Mouse (Mus musculus): ENCODE measurements at regions not wholly inside any gene's neighbourhood (a gene's known extent, or its start where the extent isn't known, plus 50 kb on each side); places are given as distances from the start of the nearest gene placed in this dataset.

DNA sequence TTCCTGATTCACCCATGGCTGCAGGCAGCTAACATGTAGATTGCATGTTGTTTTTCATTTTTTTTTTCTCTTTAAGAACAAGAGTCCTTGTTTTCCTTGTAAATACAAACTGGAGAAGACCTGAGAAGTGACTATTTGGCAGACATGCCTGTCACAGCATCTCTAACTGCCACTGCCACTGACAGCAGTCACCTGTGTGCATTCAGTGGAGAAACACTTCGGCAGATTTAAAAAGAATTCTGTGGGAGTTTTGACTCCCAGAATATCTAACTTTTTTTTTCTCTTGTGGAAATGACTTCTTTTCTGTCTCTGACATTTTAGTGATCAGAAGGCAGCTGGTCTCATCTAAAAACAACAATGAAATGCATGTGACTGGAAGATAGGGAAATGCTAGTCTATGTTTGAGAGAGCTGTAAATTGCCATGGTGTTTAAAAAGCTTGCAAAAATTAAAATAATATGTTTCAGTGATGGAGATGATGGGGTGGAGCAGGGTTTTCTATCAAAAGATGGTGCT is 526.0 kb upstream of the Agtr1b start:
- H3K4me2 ChIP-seq: no peak overlapping the region
- H3K4me1 ChIP-seq (ENCODE audit: control insufficient read depth, insufficient read depth, low read length): no peaks in the 10 kb centered on the region
- H3K27me3 ChIP-seq (ENCODE audit: control insufficient read depth, insufficient read depth, low read length): no peaks in the 10 kb centered on the region
- 58% methylated on average over 1 of the region's 1 CpGs for WGBS (ENCODE audit: insufficient replicate concordance)
- no peaks in the 10 kb centered on the region for H3K9me3 ChIP-seq (replicated peaks; ENCODE audit: control insufficient read depth, low read length)
- no peak overlapping the region for H3K27ac ChIP-seq (ENCODE audit: low read depth, low read length)
- no peaks in the 10 kb centered on the region for H3K36me3 ChIP-seq (ENCODE audit: control insufficient read depth, insufficient read depth, low read length)
- no peak overlapping the region for H3K9ac ChIP-seq (ENCODE audit: low read depth, low read length)
- no peak overlapping the region for H3K4me3 ChIP-seq (ENCODE audit: low read depth, low read length)
- ATAC-seq (replicated peaks; ENCODE audit: insufficient number of reproducible peaks, low FRiP score, low TSS enrichment): no peak

DNA sequence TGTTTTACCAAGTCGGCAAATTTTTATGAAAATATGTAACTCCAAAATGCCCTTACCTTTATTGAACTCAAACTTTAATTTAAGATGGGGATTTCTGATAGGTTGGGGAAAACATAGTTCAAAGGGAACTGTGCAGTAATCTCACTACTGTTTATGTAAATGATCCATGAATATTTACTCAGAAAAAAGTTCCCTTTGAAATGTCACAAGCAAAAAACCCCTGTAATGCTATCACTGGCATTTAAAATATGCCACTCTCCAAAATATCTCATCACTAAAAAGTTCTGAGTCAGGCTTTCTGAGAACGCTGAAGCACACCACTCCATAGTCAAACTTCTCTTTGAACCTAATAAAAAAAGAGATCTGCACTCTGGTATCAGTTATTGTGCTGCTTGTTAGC is 497.3 kb upstream of the Agtr1b start:
- H3K27ac ChIP-seq (ENCODE audit: low read depth, low read length): no peak overlapping the region
- H3K27me3 ChIP-seq (ENCODE audit: control insufficient read depth, insufficient read depth, low read length): no peaks in the 10 kb centered on the region
- no peak overlapping the region for H3K4me2 ChIP-seq
- no peak for ATAC-seq (replicated peaks; ENCODE audit: insufficient number of reproducible peaks, low FRiP score, low TSS enrichment)
- no peak overlapping the region for H3K4me3 ChIP-seq (ENCODE audit: low read depth, low read length)
- H3K36me3 ChIP-seq (ENCODE audit: control insufficient read depth, insufficient read depth, low read length): no peaks in the 10 kb centered on the region
- 78% methylated on average over 2 of the region's 2 CpGs for WGBS (ENCODE audit: insufficient replicate concordance)
- no peaks in the 10 kb centered on the region for H3K4me1 ChIP-seq (ENCODE audit: control insufficient read depth, insufficient read depth, low read length)
- no peak overlapping the region for H3K9ac ChIP-seq (ENCODE audit: low read depth, low read length)
- H3K9me3 ChIP-seq (replicated peaks; ENCODE audit: control insufficient read depth, low read length): no peaks in the 10 kb centered on the region

DNA sequence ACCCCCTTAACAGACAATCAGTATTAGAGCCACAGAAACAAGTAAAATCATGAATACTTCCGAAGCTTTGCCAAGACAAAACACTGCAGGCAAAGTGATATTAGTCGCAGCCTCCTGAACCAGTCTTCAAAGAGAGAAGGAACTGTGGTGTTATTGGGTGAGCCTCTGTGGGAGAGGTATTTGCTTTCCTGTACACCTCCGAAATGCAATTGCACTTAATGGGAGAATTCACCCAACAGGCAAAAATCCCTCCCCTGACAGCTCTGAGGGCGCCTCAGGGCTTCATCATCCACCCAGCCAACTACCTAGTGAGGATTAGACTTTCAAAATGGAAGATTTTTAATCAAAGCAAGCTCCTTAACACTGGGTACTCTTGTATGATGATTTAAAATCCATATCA is 464.1 kb upstream of the Agtr1b start:
- Histone ChIP-seq H3K4me2 (no peak overlapping the region), H3K27me3 (ENCODE audit: control insufficient read depth, insufficient read depth, low read length) (no peaks in the 10 kb centered on the region)
- 88% methylated on average over 4 of the region's 4 CpGs for whole genome bisulfite sequencing (ENCODE audit: insufficient replicate concordance)

DNA sequence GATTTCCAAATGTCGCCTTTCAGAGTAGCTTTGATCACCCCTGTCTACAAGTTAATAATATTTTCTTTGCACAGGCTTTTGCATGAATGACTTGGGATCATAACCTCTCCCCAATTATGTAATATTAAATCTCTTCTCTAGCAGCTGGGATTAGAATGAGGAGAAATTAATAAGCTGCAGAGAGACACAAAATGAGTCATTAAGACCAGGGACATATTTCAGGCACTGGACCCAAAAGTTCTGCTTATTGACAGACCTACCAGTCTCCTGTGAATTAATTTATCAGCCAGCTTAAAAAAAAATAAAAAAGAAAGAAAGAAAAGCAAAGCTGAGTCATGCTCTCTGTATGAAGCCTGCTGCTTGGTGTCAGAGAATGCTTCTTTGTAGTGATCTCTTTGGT is 462.4 kb upstream of the Agtr1b start:
- no peak overlapping the region for H3K9ac ChIP-seq (ENCODE audit: low read depth, low read length)
- H3K9me3 ChIP-seq (replicated peaks; ENCODE audit: control insufficient read depth, low read length): no peaks in the 10 kb centered on the region
- no peak overlapping the region for H3K4me2 ChIP-seq
- no peak for ATAC-seq (replicated peaks; ENCODE audit: insufficient number of reproducible peaks, low FRiP score, low TSS enrichment)
- H3K27me3 ChIP-seq (ENCODE audit: control insufficient read depth, insufficient read depth, low read length): no peaks in the 10 kb centered on the region
- H3K36me3 ChIP-seq (ENCODE audit: control insufficient read depth, insufficient read depth, low read length): no peaks in the 10 kb centered on the region
- H3K4me3 ChIP-seq (ENCODE audit: low read depth, low read length): no peak overlapping the region
- no peaks in the 10 kb centered on the region for H3K4me1 ChIP-seq (ENCODE audit: control insufficient read depth, insufficient read depth, low read length)
- H3K27ac ChIP-seq (ENCODE audit: low read depth, low read length): no peak overlapping the region
- WGBS (ENCODE audit: insufficient replicate concordance): 81% methylated on average over 1 of the region's 1 CpGs

More for the DNA sequence above, 464.1 kb upstream of the Agtr1b start:
- H3K4me3 ChIP-seq (ENCODE audit: low read depth, low read length): no peak overlapping the region
- H3K27ac ChIP-seq (ENCODE audit: low read depth, low read length): no peak overlapping the region
- no peaks in the 10 kb centered on the region for H3K4me1 ChIP-seq (ENCODE audit: control insufficient read depth, insufficient read depth, low read length)
- no peak for ATAC-seq (replicated peaks; ENCODE audit: insufficient number of reproducible peaks, low FRiP score, low TSS enrichment)
- H3K36me3 ChIP-seq (ENCODE audit: control insufficient read depth, insufficient read depth, low read length): no peaks in the 10 kb centered on the region
- H3K9me3 ChIP-seq (replicated peaks; ENCODE audit: control insufficient read depth, low read length): no peaks in the 10 kb centered on the region
- no peak overlapping the region for H3K9ac ChIP-seq (ENCODE audit: low read depth, low read length)

DNA sequence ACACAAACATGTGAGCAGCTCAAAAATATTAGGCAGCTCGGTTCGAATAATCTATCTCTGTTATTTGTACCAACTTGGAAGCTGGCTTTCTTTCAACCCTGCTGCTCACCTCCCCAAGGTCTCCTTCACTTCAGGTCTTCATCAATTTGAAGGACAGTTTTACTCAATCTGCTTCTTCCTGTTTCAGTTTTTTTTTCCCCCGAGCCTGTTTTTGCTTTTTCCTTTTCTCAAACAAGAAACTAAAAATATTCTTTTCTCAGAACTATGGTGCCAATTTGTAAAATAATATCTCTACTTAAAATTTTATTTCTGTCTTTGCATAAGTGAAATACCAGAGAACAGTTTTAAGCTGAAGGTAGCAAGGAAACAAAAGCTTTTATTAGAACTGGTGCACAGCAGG is 461.8 kb upstream of the Agtr1b start:
- Histone ChIP-seq H3K36me3 (ENCODE audit: control insufficient read depth, insufficient read depth, low read length) (no peaks in the 10 kb centered on the region), H3K9ac (ENCODE audit: low read depth, low read length) (no peak overlapping the region), H3K27me3 (ENCODE audit: control insufficient read depth, insufficient read depth, low read length) (no peaks in the 10 kb centered on the region), H3K4me2 (no peak overlapping the region), H3K27ac (ENCODE audit: low read depth, low read length) (no peak overlapping the region), H3K4me3 (ENCODE audit: low read depth, low read length) (no peak overlapping the region), H3K9me3 (replicated peaks; ENCODE audit: control insufficient read depth, low read length) (no peaks in the 10 kb centered on the region), H3K4me1 (ENCODE audit: control insufficient read depth, insufficient read depth, low read length) (no peaks in the 10 kb centered on the region)
- 75% methylated on average over 3 of the region's 3 CpGs for WGBS (ENCODE audit: insufficient replicate concordance)
- no peak for ATAC-seq (replicated peaks; ENCODE audit: insufficient number of reproducible peaks, low FRiP score, low TSS enrichment)

DNA sequence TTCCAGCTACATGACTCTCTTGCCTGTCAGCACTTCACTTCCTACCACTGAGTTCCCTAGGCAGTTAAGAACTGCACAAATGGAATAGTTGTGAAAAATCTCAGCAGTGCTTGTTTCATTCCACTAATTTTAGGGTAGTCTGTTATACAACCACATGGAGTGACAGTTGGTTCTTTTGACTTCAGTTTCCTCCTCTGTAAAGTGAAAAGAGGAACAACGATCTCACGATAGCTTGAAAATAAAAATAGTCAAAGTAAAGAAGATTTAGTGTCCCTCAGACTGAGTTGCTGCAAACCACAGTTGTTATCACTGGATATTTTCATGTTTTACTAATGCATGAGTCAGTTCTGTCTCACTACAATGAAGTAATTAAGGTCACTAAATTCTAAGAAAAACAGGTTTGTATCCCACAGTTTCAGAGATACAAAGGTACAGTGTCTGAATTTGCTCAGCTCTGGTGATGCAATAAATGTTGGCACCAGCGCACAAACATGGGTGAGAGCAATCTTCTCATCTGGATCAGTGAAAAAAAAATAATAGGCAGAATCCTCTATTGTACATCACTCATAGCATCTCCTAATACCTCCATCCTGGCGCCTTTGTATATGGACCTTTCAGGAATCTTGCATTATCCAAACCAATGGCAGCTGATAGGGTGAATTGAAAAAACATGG is 458.8 kb upstream of the Agtr1b start:
- ATAC-seq (replicated peaks; ENCODE audit: insufficient number of reproducible peaks, low FRiP score, low TSS enrichment): no peak
- no peaks in the 10 kb centered on the region for H3K36me3 ChIP-seq (ENCODE audit: control insufficient read depth, insufficient read depth, low read length)
- H3K9ac ChIP-seq (ENCODE audit: low read depth, low read length): no peak overlapping the region
- 82% methylated on average over 4 of the region's 4 CpGs for WGBS (ENCODE audit: insufficient replicate concordance)
- H3K9me3 ChIP-seq (replicated peaks; ENCODE audit: control insufficient read depth, low read length): no peaks in the 10 kb centered on the region
- no peaks in the 10 kb centered on the region for H3K27me3 ChIP-seq (ENCODE audit: control insufficient read depth, insufficient read depth, low read length)
- no peaks in the 10 kb centered on the region for H3K4me1 ChIP-seq (ENCODE audit: control insufficient read depth, insufficient read depth, low read length)
- H3K4me2 ChIP-seq: no peak overlapping the region
- no peak overlapping the region for H3K27ac ChIP-seq (ENCODE audit: low read depth, low read length)
- no peak overlapping the region for H3K4me3 ChIP-seq (ENCODE audit: low read depth, low read length)

DNA sequence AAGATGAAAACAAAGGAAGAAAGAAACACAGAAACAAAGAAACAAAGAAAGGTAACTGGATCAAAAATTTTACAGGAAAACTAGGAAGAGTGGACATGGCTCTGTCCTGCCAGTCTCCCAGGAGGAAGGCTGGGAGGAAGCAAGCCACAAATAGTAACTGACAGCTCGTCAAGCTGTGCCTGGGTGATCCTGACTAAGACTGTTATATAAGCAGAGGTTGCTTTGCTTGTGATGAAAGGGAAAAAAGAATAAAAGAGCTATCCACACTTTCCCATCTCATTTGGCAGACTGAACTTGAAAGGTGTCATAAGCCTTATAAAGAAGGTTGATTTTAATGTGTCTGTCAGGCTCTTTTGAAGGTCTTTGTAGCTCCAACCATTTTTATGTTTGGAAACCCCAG is 455.2 kb upstream of the Agtr1b start:
- H3K4me2 ChIP-seq: no peak overlapping the region

DNA sequence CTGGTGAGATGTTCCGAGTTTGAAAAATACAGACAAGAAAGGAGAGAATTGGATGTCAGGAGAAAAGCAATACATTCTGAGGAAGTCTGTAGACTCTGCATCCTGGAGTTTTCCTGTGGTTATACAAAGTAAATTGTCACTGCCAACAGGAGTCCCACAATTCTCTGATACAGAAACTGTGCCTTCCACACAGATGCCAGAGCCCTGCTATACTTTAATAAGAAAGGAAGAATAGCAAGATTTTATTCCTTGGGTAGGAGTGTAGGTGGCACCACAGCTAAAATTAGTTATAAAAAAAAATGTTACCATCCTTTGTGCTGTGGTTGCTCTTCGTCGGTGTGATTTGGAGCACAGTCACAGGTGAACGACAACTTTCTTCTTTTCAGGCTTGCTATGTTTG is 454.7 kb upstream of the Agtr1b start:
- no peaks in the 10 kb centered on the region for H3K4me1 ChIP-seq (ENCODE audit: control insufficient read depth, insufficient read depth, low read length)

More for the DNA sequence above, 455.2 kb upstream of the Agtr1b start:
- Histone ChIP-seq H3K4me1 (ENCODE audit: control insufficient read depth, insufficient read depth, low read length) (no peaks in the 10 kb centered on the region), H3K9me3 (replicated peaks; ENCODE audit: control insufficient read depth, low read length) (no peaks in the 10 kb centered on the region), H3K4me3 (ENCODE audit: low read depth, low read length) (no peak overlapping the region), H3K9ac (ENCODE audit: low read depth, low read length) (no peak overlapping the region), H3K27ac (ENCODE audit: low read depth, low read length) (no peak overlapping the region), H3K27me3 (ENCODE audit: control insufficient read depth, insufficient read depth, low read length) (no peaks in the 10 kb centered on the region), H3K36me3 (ENCODE audit: control insufficient read depth, insufficient read depth, low read length) (no peaks in the 10 kb centered on the region)
- no peak for ATAC-seq (replicated peaks; ENCODE audit: insufficient number of reproducible peaks, low FRiP score, low TSS enrichment)
- 11% methylated on average over 1 of the region's 1 CpGs for WGBS (ENCODE audit: insufficient replicate concordance)

DNA sequence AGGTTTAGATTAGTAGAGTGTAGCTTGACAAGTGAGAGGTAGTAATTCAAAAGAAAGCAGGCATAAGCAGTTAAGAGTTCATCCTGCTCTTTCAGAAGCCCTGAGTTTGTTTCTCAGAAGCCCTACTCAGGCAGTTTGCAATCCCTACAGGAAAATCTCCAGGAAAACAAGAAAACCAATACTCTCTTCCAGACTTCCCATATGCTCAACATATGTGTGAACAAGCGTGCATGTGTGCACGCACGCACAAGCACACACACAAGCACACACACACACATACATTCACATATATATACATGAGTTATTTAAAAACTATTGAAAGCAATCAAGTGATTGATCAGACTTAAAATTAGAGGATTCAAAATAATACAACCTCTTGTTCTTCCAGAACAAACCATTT is 453.1 kb upstream of the Agtr1b start:
- H3K4me2 ChIP-seq: no peak overlapping the region
- no peak overlapping the region for H3K27ac ChIP-seq (ENCODE audit: low read depth, low read length)
- no peak overlapping the region for H3K9ac ChIP-seq (ENCODE audit: low read depth, low read length)
- H3K36me3 ChIP-seq (ENCODE audit: control insufficient read depth, insufficient read depth, low read length): no peaks in the 10 kb centered on the region
- whole genome bisulfite sequencing (ENCODE audit: insufficient replicate concordance): 92% methylated on average over 3 of the region's 3 CpGs
- ATAC-seq (replicated peaks; ENCODE audit: insufficient number of reproducible peaks, low FRiP score, low TSS enrichment): no peak
- H3K27me3 ChIP-seq (ENCODE audit: control insufficient read depth, insufficient read depth, low read length): no peaks in the 10 kb centered on the region
- no peak overlapping the region for H3K4me3 ChIP-seq (ENCODE audit: low read depth, low read length)
- no peaks in the 10 kb centered on the region for H3K4me1 ChIP-seq (ENCODE audit: control insufficient read depth, insufficient read depth, low read length)
- H3K9me3 ChIP-seq (replicated peaks; ENCODE audit: control insufficient read depth, low read length): no peaks in the 10 kb centered on the region

More for the DNA sequence above, 454.7 kb upstream of the Agtr1b start:
- Histone ChIP-seq H3K4me2 (no peak overlapping the region), H3K27me3 (ENCODE audit: control insufficient read depth, insufficient read depth, low read length) (no peaks in the 10 kb centered on the region), H3K36me3 (ENCODE audit: control insufficient read depth, insufficient read depth, low read length) (no peaks in the 10 kb centered on the region), H3K9me3 (replicated peaks; ENCODE audit: control insufficient read depth, low read length) (no peaks in the 10 kb centered on the region), H3K9ac (ENCODE audit: low read depth, low read length) (no peak overlapping the region), H3K4me3 (ENCODE audit: low read depth, low read length) (no peak overlapping the region), H3K27ac (ENCODE audit: low read depth, low read length) (no peak overlapping the region)
- 78% methylated on average over 4 of the region's 4 CpGs for WGBS (ENCODE audit: insufficient replicate concordance)
- no peak for ATAC-seq (replicated peaks; ENCODE audit: insufficient number of reproducible peaks, low FRiP score, low TSS enrichment)
